Mouse (Mus musculus): ENCODE data around the gene Lgals9.
A peak's percentile ranks its signal among the peaks of the same experiment; 100 is the strongest.
"Not testable (repeated sequence)": the region's sequence is repeated elsewhere in the genome, so short reads cannot be mapped to it uniquely, and the experiment has no call there.

Gene Lgals9

GRCm38 (mm10) chr11:78984483-78985177 is at the start of gene Lgals9:
TSS of gene Lgals9 (minus strand) at chr11:78984946.
- DNase-seq = no peak

- DNase-seq = no peak
These were observed 48.9 kb upstream of the Lgals9 start for GRCm38 (mm10) chr11:79033636-79034035.

- DNase-seq = no peak
These were observed 48.3 kb upstream of the Lgals9 start for GRCm38 (mm10) chr11:79033021-79033420.

DNA sequence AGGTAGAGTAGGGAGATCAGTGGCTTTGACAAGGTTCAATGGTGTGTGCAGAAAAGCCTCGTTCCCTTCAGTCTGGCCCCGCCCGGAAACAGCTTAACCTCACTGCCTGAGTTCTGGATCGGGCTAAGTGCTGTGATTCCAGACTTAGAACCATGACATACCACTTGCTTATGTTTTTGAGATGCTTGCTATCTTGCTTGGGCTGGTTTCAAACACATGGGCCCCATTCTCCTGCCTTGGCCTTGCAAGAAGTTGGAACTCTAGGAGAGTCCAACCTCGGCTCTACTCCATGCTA is 46.7 kb upstream of the Lgals9 start:
- DNase-seq = no peak

DNA sequence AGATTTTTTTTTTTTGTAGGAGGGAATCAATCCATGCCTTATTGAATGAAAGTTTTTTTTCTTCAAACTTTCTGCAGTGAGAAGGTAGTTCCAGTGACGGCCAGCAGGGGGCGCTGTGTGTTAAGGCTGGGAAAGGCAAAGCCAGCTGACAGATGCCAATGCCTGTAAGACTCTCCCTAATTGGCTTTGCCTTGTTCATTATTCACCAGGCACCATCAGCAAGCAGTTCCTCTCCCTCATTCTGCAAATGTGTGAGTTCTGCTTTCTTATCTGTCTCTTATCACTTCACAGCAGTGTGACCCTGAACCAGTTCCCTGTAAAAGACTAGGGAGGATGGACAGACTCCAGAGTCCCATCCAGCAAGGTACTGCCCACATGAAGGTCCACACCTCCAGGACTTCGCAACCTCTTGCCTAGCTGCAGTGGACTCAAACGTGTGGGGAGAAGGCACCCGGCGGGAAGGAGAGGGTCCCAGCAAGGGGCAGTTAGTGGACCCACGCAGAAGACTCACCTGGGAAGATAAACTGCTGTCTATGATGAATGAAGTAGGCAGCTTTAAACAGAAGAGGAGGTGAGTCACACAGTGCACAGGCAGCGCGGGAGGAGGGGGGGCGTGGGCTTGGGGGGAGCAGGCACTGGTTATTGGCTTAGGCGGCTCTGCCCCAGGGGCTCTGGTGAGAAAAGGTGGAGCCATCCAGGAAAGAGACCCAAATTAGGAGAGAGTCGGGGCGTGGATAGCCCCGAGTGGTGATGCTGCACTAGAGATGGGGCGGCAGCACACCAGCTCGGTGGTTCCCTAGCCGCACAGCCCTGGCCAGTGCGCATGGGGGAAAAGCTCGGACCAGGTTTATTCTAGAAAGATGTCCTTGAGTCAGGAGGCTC is 46.1 kb upstream of the Lgals9 start:
- peak; percentile 76 to 83 for DNase-seq

- no peak for DNase-seq
These were observed 39.0 kb upstream of the Lgals9 start for GRCm38 (mm10) chr11:79023751-79024150.

DNA sequence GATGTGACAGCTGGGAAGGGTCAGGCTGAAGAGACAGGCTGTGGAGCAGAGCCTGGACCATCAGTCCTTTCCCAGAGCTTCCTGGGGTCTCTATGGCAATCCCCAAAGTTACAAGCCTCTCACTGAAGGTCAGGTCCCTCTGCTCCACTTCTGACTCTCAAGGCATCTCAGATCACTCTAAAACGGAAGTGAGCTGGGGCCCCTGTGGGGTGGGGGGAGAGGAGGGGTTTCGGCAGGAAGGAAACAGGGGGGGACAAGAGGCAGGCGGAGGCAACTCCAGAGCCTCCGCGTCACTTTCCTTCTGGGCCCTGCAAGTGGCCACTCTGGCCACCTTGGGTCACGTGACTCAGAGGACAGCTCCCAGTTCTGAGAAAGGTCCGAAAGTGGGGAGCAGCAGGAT is 38.6 kb upstream of the Lgals9 start:
- no peak for DNase-seq

- DNase-seq = no peak
These were observed 38.1 kb upstream of the Lgals9 start for GRCm38 (mm10) chr11:79022836-79023235.

- no peak for DNase-seq
These were observed 35.8 kb upstream of the Lgals9 start for GRCm38 (mm10) chr11:79020535-79021045.

- no peak for DNase-seq
These were observed 35.2 kb upstream of the Lgals9 start for GRCm38 (mm10) chr11:79019839-79020534.

- peak; percentile 62 to 69 for DNase-seq
These were observed 34.4 kb upstream of the Lgals9 start for GRCm38 (mm10) chr11:79018954-79019704.

- DNase-seq = no peak
These were observed 32.4 kb upstream of the Lgals9 start for GRCm38 (mm10) chr11:79017161-79017606.

DNA sequence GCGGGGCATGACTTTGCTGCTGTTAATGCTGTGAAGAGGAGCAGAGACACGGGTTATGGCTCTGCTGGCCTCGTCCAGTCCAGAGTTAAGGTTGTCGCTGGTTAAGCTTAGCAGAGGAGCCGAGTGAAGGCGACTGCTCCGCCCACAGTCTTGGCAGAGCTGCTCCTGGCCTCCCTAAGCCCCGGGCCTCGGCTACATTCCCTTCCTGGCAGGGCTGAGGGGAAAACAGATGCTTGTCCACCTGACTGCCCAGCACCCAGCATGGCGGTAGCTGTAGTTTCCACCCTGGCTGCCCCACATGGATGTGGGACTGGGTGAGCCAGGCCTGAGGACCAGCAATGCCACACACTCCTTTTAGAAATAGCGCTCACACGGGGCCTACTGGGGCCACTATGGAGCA is 31.5 kb upstream of the Lgals9 start:
- DNase-seq = no peak

DNA sequence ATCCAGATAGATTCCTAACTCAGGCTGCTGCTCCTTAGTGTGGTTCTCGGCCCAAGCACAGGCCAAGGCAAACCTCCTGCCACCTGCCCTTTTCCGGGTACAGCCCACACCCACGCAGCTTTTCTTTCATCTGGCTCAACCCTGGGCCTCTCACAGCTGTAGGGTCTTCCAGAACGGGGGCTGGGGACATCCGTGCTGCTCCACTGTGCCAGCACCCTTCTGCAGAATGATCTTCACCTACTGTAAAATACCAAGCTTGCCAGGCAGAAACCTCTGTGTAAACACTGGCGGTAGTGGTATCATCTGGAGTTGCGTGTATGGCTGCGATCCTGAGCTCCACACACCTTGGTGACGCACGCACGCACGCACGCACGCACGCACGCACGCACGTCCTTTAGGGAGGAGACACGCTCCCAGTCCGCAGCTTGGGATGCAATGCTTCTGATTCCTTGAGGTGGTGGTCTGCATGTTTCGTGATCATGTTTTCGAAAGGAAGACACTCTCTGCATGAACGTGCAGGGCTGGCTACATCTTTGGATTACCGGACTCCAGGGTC is 31.0 kb upstream of the Lgals9 start:
- DNase-seq = no peak

- DNase-seq = no peak
These were observed 30.0 kb upstream of the Lgals9 start for GRCm38 (mm10) chr11:79014602-79015325.

DNA sequence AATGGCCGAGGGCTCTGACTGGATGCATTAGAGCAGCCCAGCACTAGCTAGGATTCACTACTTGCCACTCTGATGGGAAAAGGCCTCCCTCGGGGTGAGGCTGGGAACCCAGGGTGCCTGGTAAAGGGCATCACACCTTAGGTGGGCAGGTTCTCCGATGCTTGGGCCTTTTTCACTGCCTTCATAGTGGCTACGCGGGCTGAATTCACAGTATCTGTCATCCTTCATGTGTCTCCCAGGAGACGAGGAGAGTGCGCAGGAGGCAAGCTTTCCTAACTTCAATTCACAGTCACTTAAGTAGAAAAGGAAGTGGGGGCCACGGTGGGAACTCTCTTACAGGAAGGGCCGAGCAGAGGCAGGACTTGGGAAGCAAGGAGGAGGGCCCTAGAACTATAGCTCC is 29.1 kb upstream of the Lgals9 start:
- no peak for DNase-seq

GRCm38 (mm10) chr11:79013056-79013455 is 28.3 kb upstream of the Lgals9 start:
- DNase-seq = no peak

- no peak for DNase-seq
These were observed 27.8 kb upstream of the Lgals9 start for GRCm38 (mm10) chr11:79012529-79012928.

GRCm38 (mm10) chr11:79008891-79009290 is 24.1 kb upstream of the Lgals9 start:
- no peak for DNase-seq

GRCm38 (mm10) chr11:79008007-79008775 is 23.4 kb upstream of the Lgals9 start:
- DNase-seq = no peak

DNA sequence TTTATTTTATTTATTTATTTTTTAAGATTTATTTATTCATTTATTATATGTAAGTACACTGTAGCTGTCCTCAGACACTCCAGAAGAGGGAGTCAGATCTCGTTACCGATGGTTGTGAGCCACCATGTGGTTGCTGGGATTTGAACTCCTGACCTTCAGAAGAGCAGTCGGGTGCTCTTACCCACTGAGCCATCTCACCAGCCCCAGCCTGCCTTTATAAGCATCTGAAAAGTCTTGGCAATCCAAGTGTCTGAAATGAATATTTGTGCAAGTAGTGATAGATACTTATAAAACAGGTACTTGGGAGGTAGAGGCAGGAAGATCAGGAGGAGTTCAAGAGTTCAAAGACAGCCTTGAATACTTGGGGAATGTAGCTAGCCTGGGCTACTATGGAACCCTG is 22.6 kb upstream of the Lgals9 start:
- DNase-seq = not testable (repeated sequence)

Data from cerebellum, adult 18-20 months (tissue).